Mouse (Mus musculus) bone marrow macrophage, adult 2 months (primary cell): ENCODE data around the gene Eif5.

Experiments
- CTCF ChIP-seq: IDR thresholded peaks from 2 replicates; pipeline ENCODE4 v1.5.1; 2012; ENCODE audit warnings: low read depth, mild to moderate bottlenecking, low read length, moderate library complexity
- POLR2A ChIP-seq: IDR thresholded peaks from 2 replicates; pipeline ENCODE4 v1.6.1; 2012; ENCODE audit warnings: mild to moderate bottlenecking, low read depth, low read length, borderline replicate concordance

DNA sequence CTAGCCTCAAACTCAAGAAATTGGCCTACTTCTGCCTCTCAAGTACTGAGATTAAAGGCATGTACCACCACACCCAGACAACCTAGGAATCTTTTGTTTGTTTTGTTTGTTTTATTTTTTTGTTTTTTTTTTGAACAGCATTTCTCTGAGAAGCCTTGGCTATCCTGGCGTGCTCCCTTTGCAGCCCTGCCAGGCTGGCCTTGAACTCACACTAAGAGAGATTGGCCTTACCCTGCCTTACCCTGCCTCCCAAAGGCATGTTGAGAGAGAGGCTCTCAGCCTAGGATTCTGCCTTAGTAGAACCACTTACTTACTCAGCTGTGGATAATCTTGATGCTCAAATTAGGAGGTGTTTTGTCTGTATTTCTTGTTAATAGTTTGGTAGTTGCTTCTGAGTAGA lies 45.2 kb downstream of the Eif5 start:
- TF ChIP-seq CTCF (no peak), POLR2A (no peak)
